Mouse (Mus musculus): Measurements from ENCODE around the gene Abca5.

Gene Abca5

DNA sequence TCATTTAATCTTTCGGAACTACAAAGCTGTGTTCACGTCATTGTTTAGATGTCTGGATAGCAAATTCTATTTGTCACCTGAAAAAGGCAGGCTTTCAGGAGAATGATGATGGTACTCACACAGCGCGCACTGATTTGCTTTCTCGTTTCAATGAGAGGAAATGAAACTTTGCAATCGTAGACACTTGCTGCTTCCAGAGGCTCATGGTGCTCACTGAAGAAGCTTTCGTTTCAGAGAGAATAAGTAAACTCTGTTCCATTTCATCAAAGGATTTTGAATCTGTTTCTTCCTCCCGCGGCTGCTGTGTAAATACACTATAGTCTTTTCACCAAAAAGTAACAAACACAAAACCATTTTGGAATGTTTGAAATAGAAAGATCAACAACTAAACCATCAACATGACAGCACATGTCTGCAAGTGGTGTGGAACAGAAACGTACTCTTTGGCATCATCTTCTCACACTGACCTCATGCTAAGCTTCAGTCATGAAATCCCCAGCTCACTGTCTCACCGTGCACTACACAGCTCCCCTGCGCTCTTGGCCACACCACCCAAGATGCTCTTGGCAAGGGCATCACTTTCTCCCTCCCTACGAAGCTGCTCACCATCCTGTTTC, 39.5 kb downstream of the Abca5 start:
- no peak for DNase-seq

DNA sequence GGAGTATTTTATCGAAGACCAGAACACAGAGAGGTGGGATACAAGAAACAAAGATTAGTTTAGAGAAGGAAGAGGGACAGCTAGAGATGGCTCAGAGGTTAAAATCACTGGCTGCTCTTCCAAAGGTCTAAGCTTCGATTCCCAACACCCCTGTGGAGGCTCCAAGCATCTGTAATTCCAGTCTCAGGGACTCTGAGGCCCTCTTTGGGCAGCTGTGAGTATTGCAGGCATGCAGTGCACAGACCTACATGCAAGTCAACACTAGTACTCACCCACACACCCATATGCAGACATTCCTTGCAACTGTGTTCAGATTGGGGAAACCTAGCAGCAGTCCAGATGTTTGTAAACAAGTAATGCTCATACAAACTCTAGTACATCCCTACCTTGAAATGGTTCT, 46.9 kb downstream of the Abca5 start:
- peak; percentile 14 for DNase-seq

DNA sequence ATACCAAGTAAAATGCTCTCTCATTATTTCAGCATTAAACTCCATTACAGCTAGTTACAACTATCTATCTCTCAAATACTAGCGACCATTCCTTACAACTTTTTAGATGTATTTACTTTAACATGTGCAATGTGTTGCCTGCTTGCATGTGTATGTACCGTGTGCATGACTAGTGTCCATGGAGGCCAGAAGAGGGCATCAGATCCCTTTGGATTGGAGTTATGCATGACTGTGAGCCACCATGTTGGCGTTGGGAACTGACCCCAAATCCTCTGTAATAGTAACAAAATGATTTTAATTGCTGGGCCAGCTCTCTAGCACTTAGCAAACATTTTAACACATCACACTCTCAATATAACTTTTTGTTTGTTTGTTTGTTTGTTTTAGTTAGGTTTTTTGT, 49.1 kb downstream of the Abca5 start:
- peak; percentile 14 for DNase-seq

DNA sequence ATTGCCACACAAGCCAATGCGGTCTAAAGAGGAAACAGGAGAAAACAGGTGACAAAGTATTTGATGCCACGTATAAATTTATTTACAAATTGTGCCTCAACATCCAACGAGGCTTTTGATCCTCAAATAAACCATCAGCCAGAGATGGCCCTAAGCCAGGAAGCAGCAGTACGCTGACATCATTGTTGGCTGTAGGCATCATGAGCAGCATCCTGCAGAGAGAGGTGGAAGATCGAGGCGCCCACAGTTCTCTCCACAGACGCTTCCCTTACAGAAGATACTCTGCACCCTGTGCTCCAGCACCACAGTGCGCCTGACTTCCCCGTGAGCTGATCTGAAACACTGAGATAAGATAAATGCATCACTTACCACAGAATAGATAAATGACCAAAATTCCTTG, 49.8 kb downstream of the Abca5 start:
- DNase-seq, result no peak

DNA sequence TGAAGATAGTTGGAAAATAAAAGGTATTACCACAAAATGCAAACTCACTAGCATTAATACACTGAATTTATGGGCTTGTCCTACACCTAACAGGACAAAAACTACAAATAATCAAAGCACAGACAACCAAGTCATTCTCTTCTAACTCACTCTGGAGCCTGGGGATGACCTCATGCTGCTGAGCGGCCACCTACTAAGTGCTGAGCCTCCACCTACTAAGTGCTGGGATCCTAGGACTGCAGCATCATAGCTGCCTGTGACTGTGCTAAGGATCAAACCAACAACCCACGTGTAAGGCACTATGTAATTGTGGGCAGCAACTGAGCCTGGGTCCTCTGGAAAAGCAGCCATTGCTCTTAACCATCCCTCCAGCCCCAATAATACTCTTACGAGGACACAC, 51.2 kb downstream of the Abca5 start:
- DNase-seq, result no peak

DNA sequence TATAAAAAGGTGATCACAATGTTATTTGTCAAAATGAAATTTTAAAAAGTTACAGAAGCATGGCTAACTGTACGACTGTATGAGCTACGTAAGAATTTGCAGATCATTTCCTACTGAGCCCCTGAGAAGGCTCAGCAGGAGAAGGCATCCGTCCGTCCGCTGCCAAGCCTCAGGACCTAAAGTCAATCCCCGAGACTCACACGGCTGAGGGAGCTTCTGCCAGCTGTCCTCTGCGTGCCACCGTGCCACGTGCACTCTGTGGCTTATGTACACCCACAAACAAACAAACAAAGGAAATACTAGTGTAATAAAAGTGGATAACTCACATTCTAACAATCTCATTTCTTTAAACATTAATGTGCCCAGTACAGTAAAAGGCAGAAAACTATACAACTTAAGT, 52.7 kb downstream of the Abca5 start:
- no peak for DNase-seq

DNA sequence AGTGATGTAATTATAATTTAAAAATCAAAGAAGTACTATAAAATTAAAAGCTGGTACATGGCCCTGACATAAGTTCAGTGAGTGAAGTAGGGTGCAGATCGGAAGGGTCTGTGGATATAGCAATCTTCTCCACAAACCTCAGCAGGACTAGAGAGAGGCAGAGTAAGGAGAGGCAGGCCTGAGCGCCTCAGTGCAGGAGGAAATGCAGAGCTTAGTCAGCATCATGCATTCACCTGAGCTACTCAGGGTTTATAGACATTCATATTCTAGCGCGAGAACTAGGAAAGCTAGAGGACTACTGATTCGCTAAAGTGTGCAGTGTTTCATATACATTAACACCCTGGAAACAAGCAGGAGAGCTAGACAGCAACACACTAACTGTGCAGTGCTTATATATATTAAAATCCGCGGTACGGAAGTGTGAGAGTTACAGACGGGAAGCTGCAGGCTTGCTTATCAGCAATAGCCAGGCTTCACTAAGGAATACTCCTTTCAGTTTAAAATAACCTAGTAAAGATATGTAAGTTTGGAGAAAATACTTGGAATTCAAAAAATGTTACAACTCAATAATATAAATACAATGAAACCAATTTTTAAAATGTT, 53.2 kb downstream of the Abca5 start:
- no peak for DNase-seq

DNA sequence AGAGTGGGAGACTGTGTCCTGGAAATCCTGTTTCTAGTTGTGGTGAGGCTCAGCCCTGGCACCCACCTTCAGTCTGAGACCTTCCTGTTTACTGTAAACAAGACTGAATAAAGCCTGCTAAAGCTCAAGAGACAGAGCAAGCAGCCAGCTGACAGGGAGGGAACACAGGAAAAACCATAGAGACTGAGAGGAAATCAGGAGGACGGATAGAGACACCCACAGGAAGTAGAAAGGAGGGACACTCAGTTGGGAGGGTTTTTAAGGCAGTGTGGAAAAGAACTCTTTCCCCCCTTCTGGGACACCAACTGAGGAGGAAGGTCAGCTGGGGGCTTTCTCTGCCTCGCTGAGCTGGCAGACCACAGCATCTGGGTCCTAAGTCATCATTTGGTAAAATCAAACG, 62.7 kb downstream of the Abca5 start:
- DNase-seq, result no peak

DNA sequence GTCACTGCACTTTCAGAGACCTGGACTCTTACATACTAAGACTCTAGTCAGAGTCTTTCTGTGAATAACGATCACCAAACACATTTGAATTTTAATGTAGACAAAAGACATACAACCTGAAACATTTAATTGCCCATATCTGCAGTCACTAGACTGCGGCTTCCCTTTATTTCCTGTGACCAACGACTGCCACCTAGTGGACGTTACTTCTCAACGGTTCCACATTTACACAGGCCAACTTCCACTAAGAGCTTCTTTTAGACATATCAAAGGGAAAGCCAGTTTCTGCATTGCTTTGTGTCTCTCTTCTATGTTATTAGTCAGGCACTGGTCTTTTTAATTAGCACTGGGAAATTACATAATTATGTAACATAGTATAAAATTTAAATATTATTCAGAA, 65.8 kb downstream of the Abca5 start:
- peak; percentile 85 for DNase-seq

DNA sequence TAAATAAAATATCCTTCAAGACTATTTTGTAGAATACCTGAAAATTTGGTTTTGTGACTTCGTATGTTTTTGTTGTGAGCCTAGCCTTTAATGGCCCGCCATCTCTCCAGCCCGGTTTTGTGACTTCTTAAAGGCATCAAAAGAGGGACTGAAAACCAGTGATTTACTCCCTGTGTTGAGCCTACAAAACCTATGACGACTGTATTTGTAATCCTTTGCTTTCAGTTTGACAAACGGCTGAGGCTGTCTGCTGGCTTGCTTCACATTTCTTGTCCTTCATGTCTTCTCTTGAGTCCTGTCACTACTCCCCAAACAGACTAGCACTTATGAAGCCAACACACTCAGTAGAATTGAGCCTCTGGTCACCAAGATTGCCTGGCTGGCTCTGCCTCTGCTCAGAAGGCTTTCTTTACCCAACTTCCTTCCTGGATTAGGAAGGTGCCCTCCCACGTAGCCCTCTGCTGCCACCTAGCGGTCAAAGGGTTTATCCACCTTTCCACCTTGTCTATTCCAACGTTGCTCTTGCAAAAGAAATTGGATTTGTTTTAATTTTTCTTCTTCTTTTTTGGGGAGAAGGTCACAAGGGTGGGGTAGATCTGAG, 69.2 kb downstream of the Abca5 start:
- peak; percentile 86 for DNase-seq

DNA sequence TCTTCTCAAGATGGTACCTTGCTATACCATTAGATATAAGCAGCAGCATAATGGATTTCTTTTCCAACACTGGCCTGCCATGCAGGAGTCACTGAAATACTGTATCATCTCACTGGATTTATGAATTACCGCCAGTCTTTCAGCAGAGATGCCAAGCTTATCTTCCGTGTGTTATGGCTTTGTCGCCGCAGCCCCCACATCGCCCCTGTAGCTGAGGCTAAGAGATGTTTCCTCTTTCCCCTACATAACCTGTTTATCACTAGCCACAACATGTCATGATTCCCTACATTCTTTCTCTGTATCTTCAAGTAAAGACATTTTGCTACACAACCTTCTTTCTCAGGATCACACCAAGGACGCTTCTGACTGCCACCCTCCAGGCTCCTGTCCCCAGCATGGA, 70.3 kb downstream of the Abca5 start:
- no peak for DNase-seq

DNA sequence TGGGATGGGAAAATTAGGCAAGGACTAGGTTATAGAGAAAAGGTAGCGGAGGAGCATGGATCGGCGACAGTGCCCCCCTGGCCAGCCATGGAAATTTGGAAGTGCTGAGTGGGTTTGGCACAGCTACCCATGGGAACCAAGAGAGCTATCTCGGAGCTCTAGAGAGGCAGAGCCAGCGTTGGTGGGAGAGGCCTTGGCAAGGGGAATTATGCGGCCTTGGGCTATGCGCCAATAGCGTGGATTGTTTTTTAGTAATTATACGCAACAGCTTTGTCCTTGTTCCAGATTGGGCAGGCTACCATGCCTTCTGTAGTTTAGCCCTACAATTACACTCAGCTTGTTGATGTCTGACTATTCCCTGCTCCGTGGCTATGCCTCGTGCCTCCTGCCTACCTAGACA, 70.8 kb downstream of the Abca5 start:
- no peak for DNase-seq

DNA sequence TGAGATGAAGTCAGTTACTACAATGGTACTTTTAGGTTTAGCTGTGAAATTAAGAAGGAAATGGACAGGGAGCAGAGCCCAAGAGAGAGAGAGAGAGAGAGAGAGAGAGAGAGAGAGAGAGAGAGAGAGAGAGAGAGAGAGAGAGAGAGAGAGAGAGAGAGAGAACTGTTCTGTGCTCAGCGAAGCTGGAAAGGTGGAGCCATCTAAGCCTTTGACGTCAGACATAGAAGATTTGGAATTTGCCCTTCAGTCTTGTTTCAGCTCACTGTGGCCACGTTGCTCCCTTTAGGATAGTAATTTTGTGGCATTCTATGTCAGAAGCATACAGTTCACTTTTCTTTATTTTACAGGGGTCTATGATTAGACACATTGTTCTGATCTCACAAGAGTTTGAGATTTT, 75.6 kb downstream of the Abca5 start:
- DNase-seq, result no peak

DNA sequence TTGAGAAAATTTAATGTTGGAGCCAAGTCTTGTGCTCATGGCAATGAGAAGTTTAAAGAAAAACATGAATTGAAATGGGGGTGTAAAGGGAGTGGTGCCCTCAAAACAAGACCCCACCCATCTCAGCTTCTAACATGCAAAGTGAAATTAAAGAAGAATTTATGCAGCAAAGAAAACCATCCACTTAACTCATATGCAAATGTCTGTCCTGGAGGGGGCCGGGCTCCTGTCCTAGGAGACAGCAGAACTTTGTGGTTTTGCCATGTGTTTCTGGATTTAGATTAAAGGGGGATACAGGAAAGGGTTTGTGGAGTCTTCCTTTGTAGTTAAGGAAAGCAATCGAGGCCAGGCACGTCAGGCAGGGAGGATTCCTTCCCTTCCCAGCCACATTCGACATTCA, 79.6 kb downstream of the Abca5 start:
- no peak for DNase-seq

DNA sequence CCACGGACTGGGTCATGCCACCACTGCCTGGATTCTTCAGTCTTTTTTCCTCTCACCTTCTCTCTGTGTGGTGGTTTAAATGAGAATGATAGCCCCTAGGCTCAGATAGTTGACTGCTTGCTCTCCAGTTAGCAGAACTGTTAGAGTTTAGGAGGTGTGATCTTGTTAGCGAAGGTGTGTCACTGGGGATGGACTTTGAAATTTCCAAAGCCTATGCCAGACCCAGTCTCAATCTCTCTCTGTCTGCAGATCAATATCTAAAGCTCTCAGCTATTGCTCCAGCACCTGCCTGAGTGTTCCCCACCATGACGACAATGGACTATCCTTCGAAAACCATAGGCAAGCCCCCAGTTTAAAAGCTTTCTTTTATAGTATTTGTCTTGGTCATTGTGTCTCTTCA, 80.5 kb downstream of the Abca5 start:
- DNase-seq, result no peak

DNA sequence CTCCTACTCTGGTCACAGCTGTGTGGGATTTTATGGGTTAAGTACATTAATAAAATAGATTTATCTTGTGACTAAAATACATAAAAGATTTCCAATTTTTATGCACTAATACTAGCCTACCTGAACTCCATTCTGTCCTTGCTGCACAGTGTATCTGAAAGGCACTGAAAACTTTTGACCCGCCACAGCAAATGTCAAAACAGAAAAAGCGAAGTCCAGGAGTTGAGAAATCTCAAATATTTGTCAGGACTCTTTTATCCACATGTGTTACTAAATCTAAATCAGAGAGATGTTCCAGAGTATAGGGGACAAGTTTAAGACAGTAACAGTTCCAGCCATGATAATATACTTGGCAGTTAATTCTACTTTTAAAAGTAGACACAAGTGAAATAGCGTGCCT, 85.3 kb downstream of the Abca5 start:
- DNase-seq, result no peak

DNA sequence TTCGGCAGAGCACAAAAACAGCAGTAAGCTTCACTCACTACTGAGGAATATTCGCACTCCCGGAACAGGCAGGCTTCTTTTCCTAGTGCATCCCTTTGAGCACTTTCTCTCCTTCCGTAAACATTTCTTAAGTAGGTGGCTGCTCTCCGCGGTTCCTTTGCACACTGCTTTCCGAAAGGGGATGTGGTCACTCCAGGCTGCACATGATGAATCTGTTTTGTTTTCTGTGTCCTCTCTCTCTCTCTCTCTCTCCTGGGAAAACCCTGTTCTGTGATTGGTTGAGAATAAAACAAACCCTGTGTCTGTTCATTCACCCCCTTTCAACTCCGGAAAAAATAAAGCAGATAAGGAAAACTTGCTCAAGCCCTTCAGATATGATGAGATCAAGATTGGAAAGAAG, 86.0 kb downstream of the Abca5 start, which contains the start of gene Abca6:
Abca6 (minus strand) TSS at position 243 of the 400 bp plus-strand sequence.
- peak; percentile 39 for DNase-seq

DNA sequence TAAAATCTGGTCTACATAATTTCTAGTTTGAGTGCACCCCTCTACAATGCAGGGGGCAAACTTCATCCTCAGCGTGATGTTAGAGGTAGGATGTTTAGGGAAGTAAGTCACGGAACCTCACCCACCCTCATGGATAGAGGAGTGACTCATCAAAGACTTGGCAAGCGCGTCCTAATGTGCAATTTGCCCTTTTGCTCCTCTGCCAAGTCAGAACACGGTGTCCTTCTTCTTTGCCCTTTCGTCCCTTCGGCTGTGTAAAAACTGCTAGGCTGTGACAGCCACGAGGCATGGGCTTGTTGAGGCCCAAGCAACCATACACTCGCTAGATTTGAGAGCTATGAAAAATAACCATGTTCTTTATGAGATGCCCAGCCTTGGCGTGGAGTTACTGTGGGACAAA, 92.8 kb downstream of the Abca5 start:
- no peak for DNase-seq

DNA sequence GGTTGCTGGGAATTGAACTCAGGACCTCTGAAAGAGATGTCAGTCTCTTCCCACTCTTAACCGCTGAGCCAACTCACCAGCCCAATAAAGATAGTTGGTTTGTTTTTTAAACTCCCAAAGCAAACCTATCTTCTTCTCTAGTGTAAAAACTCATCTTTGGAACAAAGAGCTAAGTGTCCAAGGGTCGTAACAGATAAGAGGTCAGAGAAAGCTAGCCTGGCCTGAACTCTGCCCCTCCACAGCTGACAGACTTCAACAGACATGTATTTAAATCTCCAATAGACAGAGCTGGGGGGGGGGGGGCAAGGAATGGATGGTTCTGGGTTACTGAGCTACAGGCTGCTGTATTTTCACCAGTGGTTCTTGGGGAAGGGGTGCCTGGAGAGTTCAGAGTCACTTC, 100.0 kb downstream of the Abca5 start:
- DNase-seq, result no peak

DNA sequence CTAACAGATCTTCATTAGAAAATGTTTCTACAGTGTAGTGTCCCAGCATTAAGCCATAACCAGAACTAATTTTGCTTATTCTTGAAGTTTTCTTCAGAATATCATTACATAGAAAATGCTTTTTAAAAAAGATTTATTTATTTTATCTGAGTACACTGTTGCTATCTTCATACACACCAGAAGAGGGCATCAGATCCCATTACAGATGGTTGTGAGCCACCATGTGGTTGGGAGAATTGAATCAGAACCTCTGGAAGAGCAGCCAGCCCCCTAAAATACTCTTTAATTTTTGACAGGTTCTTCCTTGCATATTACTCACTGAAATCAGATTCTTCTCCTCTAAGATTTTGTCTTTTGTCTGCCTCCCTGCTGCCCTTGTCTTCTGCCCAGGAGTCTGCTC, 104.5 kb downstream of the Abca5 start:
- no peak for DNase-seq

All from retina, postnatal 1 day (tissue).